Mouse (Mus musculus): ENCODE data around the gene Gm5129. TPM values are rescaled to one million over a fixed set of nuclear protein-coding genes. Genes with fewer than 3 reads are reported as not detected.
"Not testable (repeated sequence)": the region's sequence is repeated elsewhere in the genome, so short reads cannot be mapped to it uniquely, and the experiment has no call there.

The Gm5129 gene
- polyA plus RNA-seq, 1 experiment, result not detected

DNA sequence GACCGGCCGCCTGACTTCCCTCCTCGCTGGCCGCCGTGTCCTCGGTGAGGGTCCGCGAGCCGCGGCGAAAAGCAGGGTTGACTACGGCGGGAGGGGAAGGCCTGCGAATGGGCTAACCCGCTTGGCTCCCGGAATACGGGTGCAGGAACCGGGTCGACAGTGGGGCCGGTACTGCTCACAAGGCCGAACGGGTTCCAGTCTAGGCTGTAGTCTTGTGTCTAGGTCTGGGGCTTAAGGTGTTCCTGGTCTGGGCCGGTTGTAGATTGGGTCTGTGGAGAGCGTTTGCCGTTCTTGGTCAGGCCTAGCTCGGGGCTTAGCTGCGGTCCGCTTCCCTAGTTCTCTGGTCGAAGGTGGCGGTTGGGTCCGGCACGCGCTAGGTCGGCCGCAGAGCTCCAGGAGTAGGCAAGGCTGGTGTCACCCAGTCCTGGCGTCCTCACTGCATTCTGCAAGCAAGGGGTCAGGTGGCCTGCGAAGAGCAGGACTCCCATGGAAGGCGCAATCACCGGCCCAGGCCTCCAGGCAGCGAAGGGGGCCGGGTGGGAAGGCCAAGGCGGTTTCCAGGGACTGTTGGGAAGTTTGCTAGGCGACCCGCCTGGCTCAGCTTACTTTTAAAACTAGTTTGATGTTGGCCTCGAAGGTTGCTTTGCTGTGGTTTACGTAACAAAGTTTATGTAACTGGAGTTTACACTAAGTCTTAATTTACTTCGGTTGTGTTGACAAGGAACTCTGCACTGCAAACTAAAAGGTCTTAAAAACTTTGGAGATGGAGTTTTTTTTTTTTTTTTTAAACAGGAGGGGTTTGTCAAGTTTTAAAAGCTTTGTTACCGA is 551 bp upstream of the Gm5129 start:
- WGBS, result under 1% methylated on average over 48 of the region's 48 CpGs
- TF ChIP-seq CTCF (IDR thresholded peaks at IDR 0.05; ENCODE audit: insufficient read depth, low read depth, low read length) (no peak), POLR2A (IDR thresholded peaks at IDR 0.05; ENCODE audit: insufficient read depth, low read depth, low read length) (0 out of 2 replicates have a peak, but pooled peaks have one; percentile 31)
- Histone ChIP-seq H3K27ac (ENCODE audit: insufficient read depth, low read depth, low read length) (peak overlapping the region; percentile 84), H3K4me1 (ENCODE audit: control insufficient read depth, insufficient read depth, low read length) (peaks cover 5% of the 10 kb centered on the region; the same call in 1 of the 2 replicates), H3K4me3 (ENCODE audit: insufficient read depth, low read depth, low read length) (peak overlapping the region; percentile 68)

- H3K4me1 ChIP-seq (ENCODE audit: control insufficient read depth, insufficient read depth, low read length), result peaks cover 7% of the 10 kb centered on the region
- 50% methylated on average over 6 of the region's 6 CpGs for WGBS
- no peak for TF ChIP-seq POLR2A (IDR thresholded peaks at IDR 0.05; ENCODE audit: insufficient read depth, low read depth, low read length)
- TF ChIP-seq CTCF (IDR thresholded peaks at IDR 0.05; ENCODE audit: insufficient read depth, low read depth, low read length), result no peak
- H3K27ac ChIP-seq (ENCODE audit: insufficient read depth, low read depth, low read length), result peak overlapping the region; percentile 99
- peak overlapping the region; percentile 68 for H3K4me3 ChIP-seq (ENCODE audit: insufficient read depth, low read depth, low read length)
Measured at GRCm38 (mm10) chr5:29734831-29735510, 765 bp downstream of the Gm5129 start.

DNA sequence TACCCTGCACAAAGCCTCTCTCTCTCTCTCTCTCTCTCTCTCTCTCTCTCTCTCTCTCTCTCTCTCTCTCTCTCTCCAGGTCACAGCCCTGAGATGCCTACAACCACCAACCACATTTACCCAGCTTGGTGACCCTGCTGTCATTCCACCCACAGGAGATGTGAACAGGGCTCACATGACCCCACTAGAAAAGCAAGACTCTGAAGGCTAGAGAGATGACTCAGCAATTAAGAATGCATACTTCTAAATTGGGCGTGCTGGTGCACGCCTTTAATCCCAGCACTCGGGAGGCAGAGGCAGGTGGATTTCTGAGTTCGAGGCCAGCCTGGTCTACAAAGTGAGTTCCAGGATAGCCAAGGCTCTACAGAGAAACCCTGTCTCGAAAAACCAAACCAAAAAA is 9.7 kb downstream of the Gm5129 start:
- H3K4me3 ChIP-seq (ENCODE audit: insufficient read depth, low read depth, low read length); H3K27ac ChIP-seq (ENCODE audit: insufficient read depth, low read depth, low read length); H3K4me1 ChIP-seq (ENCODE audit: control insufficient read depth, insufficient read depth, low read length): not testable (repeated sequence)
- 70% methylated on average over 5 of the region's 5 CpGs for WGBS

- 87% methylated on average over 2 of the region's 2 CpGs for WGBS
- H3K4me3 ChIP-seq (ENCODE audit: insufficient read depth, low read depth, low read length), result no peak overlapping the region
- TF ChIP-seq CTCF (IDR thresholded peaks at IDR 0.05; ENCODE audit: insufficient read depth, low read depth, low read length), result no peak
- no peak overlapping the region for H3K27ac ChIP-seq (ENCODE audit: insufficient read depth, low read depth, low read length)
- H3K4me1 ChIP-seq (ENCODE audit: control insufficient read depth, insufficient read depth, low read length), result no peaks in the 10 kb centered on the region
Measured at GRCm38 (mm10) chr5:29725369-29725768, 10.4 kb downstream of the Gm5129 start.

GRCm38 (mm10) chr5:29721159-29721558 is 14.6 kb downstream of the Gm5129 start:
- no peaks in the 10 kb centered on the region for H3K4me1 ChIP-seq (ENCODE audit: control insufficient read depth, insufficient read depth, low read length)
- TF ChIP-seq POLR2A (IDR thresholded peaks at IDR 0.05; ENCODE audit: insufficient read depth, low read depth, low read length), result no peak
- no peak for TF ChIP-seq CTCF (IDR thresholded peaks at IDR 0.05; ENCODE audit: insufficient read depth, low read depth, low read length)
- WGBS, result 24% methylated on average over 1 of the region's 1 CpGs
- no peak overlapping the region for H3K4me3 ChIP-seq (ENCODE audit: insufficient read depth, low read depth, low read length)
- no peak overlapping the region for H3K27ac ChIP-seq (ENCODE audit: insufficient read depth, low read depth, low read length)

- Histone ChIP-seq H3K4me3 (ENCODE audit: insufficient read depth, low read depth, low read length) (no peak overlapping the region), H3K27ac (ENCODE audit: insufficient read depth, low read depth, low read length) (no peak overlapping the region), H3K4me1 (ENCODE audit: control insufficient read depth, insufficient read depth, low read length) (peaks cover 2% of the 10 kb centered on the region; the same call in 1 of the 2 replicates)
- WGBS, result 45% methylated on average over 1 of the region's 1 CpGs
- no peak for TF ChIP-seq POLR2A (IDR thresholded peaks at IDR 0.05; ENCODE audit: insufficient read depth, low read depth, low read length)
- TF ChIP-seq CTCF (IDR thresholded peaks at IDR 0.05; ENCODE audit: insufficient read depth, low read depth, low read length), result no peak
Measured at GRCm38 (mm10) chr5:29712906-29713305, 22.8 kb downstream of the Gm5129 start.

GRCm38 (mm10) chr5:29711631-29712030 is 24.1 kb downstream of the Gm5129 start:
- H3K27ac ChIP-seq (ENCODE audit: insufficient read depth, low read depth, low read length), result no peak overlapping the region
- no peak for TF ChIP-seq POLR2A (IDR thresholded peaks at IDR 0.05; ENCODE audit: insufficient read depth, low read depth, low read length)
- TF ChIP-seq CTCF (IDR thresholded peaks at IDR 0.05; ENCODE audit: insufficient read depth, low read depth, low read length), result no peak
- H3K4me3 ChIP-seq (ENCODE audit: insufficient read depth, low read depth, low read length), result no peak overlapping the region

DNA sequence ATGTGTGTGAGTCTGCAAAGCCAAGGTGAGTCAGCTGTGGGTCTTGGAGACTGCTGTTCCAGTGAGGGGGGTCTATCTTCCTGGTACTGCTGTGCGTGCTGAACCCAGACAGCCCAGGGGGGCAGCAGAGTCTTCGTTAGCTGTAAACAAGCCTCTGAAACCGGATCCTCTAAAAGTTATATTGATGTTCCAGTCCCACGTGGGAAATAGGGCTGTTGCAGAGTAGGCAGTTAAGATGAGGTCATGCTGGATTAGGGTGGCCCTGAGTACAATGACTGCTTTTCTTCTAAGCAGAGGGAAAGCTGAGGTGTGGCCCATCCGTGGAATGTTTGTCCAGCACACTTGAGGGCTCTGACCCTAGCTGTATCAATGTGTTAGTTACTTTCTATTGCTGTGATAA is 27.5 kb downstream of the Gm5129 start:
- Histone ChIP-seq H3K4me3 (ENCODE audit: insufficient read depth, low read depth, low read length) (no peak overlapping the region), H3K4me1 (ENCODE audit: control insufficient read depth, insufficient read depth, low read length) (peaks cover 2% of the 10 kb centered on the region; the same call in 1 of the 2 replicates), H3K27ac (ENCODE audit: insufficient read depth, low read depth, low read length) (no peak overlapping the region)
- WGBS, result 26% methylated on average over 5 of the region's 5 CpGs
- TF ChIP-seq CTCF (IDR thresholded peaks at IDR 0.05; ENCODE audit: insufficient read depth, low read depth, low read length) (no peak), POLR2A (IDR thresholded peaks at IDR 0.05; ENCODE audit: insufficient read depth, low read depth, low read length) (no peak)

More at GRCm38 (mm10) chr5:29711631-29712030, 24.1 kb downstream of the Gm5129 start:
- H3K4me1 ChIP-seq (ENCODE audit: control insufficient read depth, insufficient read depth, low read length), result peaks cover 2% of the 10 kb centered on the region; the same call in 1 of the 2 replicates

DNA sequence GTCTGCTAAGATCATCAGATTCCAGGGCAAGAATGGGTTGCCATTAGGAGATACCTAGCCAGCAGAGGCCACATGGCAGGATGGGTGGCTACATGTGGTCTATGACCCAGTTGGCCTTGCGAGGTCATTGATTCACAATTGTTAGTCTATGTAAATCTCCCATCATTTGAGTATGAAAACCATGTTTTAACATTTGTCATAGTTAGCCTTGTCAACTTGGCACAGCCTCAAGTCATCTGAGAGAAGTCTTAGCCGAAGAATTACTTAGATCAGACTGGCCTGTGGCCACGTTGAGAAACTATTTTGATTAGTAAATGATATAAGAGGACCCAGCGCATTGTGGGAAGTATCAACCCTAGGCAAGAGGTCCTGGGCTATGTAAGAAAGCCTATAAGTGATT is 28.5 kb downstream of the Gm5129 start:
- 87% methylated on average over 4 of the region's 4 CpGs for WGBS
- H3K27ac ChIP-seq (ENCODE audit: insufficient read depth, low read depth, low read length), result no peak overlapping the region
- TF ChIP-seq CTCF (IDR thresholded peaks at IDR 0.05; ENCODE audit: insufficient read depth, low read depth, low read length) (no peak), POLR2A (IDR thresholded peaks at IDR 0.05; ENCODE audit: insufficient read depth, low read depth, low read length) (no peak)
- H3K4me3 ChIP-seq (ENCODE audit: insufficient read depth, low read depth, low read length), result no peak overlapping the region
- H3K4me1 ChIP-seq (ENCODE audit: control insufficient read depth, insufficient read depth, low read length), result peaks cover 2% of the 10 kb centered on the region; the same call in 1 of the 2 replicates

Data from olfactory bulb, adult 2 months (tissue).